Mouse (Mus musculus) lung, postnatal 0 days (tissue): ENCODE results near the gene Fam168a.

ENCODE experiments used
- CTCF ChIP-seq: IDR thresholded peaks from 2 replicates; pipeline ENCODE4 v1.5.1; 2016; ENCODE audit warnings: antibody characterized with exemption, mild to moderate bottlenecking
- EP300 ChIP-seq: IDR thresholded peaks from 2 replicates; pipeline ENCODE4 v1.6.1; 2016; ENCODE audit warnings: antibody characterized with exemption, mild to moderate bottlenecking, control low read depth

GRCm38 (mm10) chr7:100868551-100868950, 162.1 kb downstream of the Fam168a start:
- TF ChIP-seq CTCF (no peak), EP300 (no peak)
